Mouse (Mus musculus) forebrain, embryonic 10.5 days (tissue): ENCODE measurements around the gene Rnf126. TPM values are rescaled to one million over a fixed set of nuclear protein-coding genes. Genes with fewer than 3 reads are reported as not detected.

Source experiments
- DNase-seq: peaks from one replicate; pipeline ENCODE4 v3.0.0-alpha.2; 2017; ENCODE audit warnings: low spot score; ENCODE audit errors: extremely low spot score
- H3K27ac ChIP-seq: fragments of 300-500 bp; sonication (generic); 2 replicates; pipeline ENCODE4 v1.5.1; 2016; ENCODE audit warnings: mild to moderate bottlenecking
- H3K27me3 ChIP-seq: fragments of 300-500 bp; sonication (generic); 2 replicates; pipeline ENCODE4 v1.6.1; 2016; ENCODE audit warnings: mild to moderate bottlenecking; ENCODE audit not compliant: poor library complexity, severe bottlenecking
- H3K36me3 ChIP-seq: fragments of 300-500 bp; sonication (generic); replicated peaks from 2 replicates; pipeline ENCODE4 v1.6.1; 2016; ENCODE audit warnings: mild to moderate bottlenecking, moderate library complexity
- H3K4me1 ChIP-seq: fragments of 300-500 bp; sonication (generic); 2 replicates; pipeline ENCODE4 v1.6.1; 2016
- H3K4me3 ChIP-seq: fragments of 300-500 bp; sonication (generic); 2 replicates; pipeline ENCODE4 v1.5.1; 2016; ENCODE audit warnings: mild to moderate bottlenecking, moderate library complexity
- H3K9me3 ChIP-seq: fragments of 300-500 bp; sonication (generic); 2 replicates; pipeline ENCODE4 v1.6.1; 2016; ENCODE audit warnings: mild to moderate bottlenecking, moderate library complexity
- WGBS: fragments of 180-500 bp; shearing (Covaris S2); methylation state at CpG from one replicate; pipeline ENCODE4 v1.1.7; 2016; 5-methylcytosine and 5-hydroxymethylcytosine counted together
- polyA plus RNA-seq: library from polyadenylated mRNA; unstranded; fragments of >200 nt; fragmentation: Nextera tagmentation; extraction: Ambion mirVana; gene quantifications from 2 replicates; pipeline ENCODE4 v1.2.1, GENCODE M21; 2016

Rnf126 gene
- polyA plus RNA-seq, 1 experiment from 2014 or later = 92.4 TPM

DNA sequence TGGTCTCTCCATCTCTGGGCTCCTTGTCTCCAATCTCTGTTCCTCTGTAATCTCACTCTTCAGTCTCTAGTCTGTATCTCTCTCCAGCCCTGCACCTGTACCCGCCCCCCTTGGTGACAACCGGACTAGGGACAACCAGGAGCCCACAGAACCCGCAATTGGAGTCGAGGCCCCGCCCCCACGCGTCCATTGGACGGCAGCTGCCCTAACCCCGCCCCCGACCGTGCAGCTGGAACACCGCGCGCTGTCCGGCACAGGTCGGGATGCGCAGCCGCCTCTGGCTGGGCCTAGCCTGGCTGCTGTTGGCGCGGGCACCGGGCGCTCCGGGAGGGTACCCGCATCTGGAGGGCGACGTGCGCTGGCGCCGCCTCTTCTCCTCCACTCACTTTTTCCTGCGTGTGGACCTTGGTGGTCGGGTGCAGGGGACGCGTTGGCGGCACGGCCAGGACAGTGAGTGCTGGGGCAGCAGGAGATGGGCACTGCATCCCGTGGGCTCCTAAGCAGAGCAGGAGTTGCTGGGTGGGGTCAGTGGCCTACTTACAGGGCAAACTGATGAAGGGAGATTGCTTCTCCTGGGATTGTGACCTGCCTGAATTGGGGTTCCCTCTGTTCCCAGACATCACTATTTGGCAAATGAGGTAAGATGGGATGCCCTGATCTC is 11.8 kb downstream of the Rnf126 start, which contains the start of gene Fgf22:
Gene Fgf22, plus strand, starts transcription at position 221 of the 661 bp plus-strand sequence.
- Histone ChIP-seq H3K4me3 (peak within 1 kb of the TSS; percentile 54), H3K27me3 (peaks cover 16% of the 10 kb centered on the region), H3K27ac (peak within 1 kb of the TSS; percentile 51; the same call in 1 of the 2 replicates), H3K36me3 (peaks cover 49% of the 10 kb centered on the region), H3K9me3 (no peaks in the 10 kb centered on the region), H3K4me1 (peaks cover 13% of the 10 kb centered on the region)
- 2% methylated on average over 36 of the region's 36 CpGs for WGBS
- peak; percentile 79 for DNase-seq

DNA sequence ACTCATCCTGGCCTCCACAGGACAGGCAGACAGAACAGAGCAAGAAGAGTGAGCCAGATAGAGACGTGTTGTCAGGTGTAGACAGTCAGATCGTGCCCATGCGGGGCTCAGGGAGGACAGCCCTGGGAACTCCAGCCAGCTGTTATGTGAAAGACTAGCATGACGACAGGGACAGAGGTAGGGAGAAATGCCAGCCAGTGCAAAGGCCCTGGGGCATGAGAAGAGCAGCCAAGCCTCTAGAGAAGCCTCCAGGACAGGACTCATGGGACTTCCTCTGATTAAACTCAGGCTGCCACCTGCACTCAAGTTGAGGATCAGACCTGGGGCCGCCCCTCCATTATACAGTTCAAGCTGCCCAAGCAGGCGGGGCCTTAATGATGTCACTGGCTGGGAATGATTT is 18.3 kb downstream of the Rnf126 start:
- no peak for DNase-seq
- Histone ChIP-seq H3K4me1 (peaks cover 20% of the 10 kb centered on the region), H3K27ac (no peak overlapping the region), H3K36me3 (peaks cover 11% of the 10 kb centered on the region), H3K4me3 (no peak overlapping the region), H3K27me3 (no peaks in the 10 kb centered on the region), H3K9me3 (no peaks in the 10 kb centered on the region)
- WGBS = 84% methylated on average over 6 of the region's 6 CpGs

DNA sequence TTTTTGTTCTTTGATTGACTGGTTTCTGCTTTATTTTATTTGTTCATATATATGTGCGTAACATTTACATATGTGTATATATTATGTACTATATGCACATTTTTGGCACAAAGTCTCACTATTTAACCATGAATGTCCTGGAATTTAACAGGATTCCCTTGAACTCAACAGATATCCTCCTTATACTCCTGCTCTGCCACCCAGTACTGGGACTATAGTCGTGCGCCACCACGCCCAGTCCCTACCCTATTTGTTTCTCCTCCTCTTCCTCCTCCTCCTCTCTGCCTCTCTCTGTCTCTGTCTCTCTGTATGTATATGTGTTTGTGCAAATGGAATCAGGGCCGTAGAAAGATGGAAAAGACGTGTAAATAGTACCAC is 20.0 kb downstream of the Rnf126 start:
- peaks cover 20% of the 10 kb centered on the region for H3K4me1 ChIP-seq
- peak overlapping the region; percentile 70 for H3K4me3 ChIP-seq
- 24% methylated on average over 6 of the region's 6 CpGs for WGBS
- H3K9me3 ChIP-seq = no peaks in the 10 kb centered on the region
- no peak for DNase-seq
- H3K27me3 ChIP-seq = no peaks in the 10 kb centered on the region
- H3K27ac ChIP-seq = peak overlapping the region; percentile 74
- peaks cover 27% of the 10 kb centered on the region for H3K36me3 ChIP-seq

DNA sequence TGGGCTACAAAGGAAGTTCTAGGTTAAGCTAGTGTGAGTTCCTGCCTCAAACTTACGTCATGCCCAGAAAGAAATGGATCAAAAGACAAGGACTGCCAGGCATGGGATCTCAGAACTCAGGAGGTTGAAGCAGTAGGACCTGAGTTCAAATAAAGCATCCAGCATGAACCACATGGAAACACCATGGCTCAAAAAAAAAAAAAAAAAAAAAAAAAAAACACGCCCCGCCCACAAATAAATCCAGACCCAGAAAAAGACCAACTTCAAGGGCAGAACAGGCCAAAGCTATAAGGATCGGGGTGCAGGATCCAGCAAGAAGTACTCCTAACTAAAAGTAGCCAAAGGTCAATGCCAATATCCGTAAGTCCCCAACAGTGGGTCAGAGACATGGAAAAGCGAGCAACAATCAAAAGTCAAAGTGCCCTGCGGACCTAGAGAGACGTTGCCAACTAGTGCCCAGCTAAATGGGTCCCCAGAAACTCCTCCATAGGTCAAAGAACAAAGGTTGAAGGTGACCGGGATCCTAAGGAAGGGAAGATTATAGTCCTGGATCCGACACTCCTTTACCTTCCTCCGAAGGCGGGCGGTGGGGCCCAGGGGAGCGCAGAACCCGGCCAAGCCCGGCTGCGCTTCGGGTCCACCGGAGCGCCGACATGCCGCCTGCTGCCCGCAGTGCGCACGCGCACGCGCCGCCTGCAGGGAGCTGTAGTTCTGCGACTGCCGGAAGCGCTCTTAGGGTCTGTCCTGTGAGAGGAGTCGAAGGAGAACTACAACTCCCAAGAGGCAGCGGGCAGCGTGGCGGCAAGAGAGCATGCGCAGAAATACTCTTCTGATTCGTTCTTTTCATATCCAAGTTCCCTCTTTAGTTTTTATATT is 20.6 kb downstream of the Rnf126 start, which contains the start of gene Polrmt:
Gene Polrmt, minus strand, starts transcription at position 684 of the 876 bp plus-strand sequence.
- no peaks in the 10 kb centered on the region for H3K9me3 ChIP-seq
- WGBS = 4% methylated on average over 38 of the region's 38 CpGs
- H3K27ac ChIP-seq = peak within 1 kb of the TSS; percentile 80
- H3K27me3 ChIP-seq = no peaks in the 10 kb centered on the region
- H3K4me1 ChIP-seq = peaks cover 20% of the 10 kb centered on the region
- peak; percentile 95 for DNase-seq
- peak within 1 kb of the TSS; percentile 70 for H3K4me3 ChIP-seq
- peaks cover 33% of the 10 kb centered on the region for H3K36me3 ChIP-seq

DNA sequence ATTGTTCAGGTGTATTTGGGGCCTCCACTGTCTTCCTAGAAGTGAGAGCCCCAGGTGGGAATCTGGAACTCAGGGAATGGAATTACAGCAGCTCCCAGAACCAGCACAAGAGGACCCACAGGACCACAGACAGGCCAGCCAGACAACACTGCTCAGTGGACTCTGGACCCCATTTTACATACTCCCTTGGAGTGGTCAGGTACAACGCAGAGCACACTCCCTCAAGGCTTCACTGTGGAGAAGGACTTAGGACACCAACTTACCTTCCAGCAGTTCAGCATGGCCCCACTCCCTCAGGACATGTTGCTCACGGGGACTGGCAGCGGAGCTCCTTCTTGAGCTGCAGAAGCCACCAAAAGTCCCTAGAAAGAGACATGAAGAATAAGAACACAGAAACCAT is 21.3 kb downstream of the Rnf126 start:
- DNase-seq = no peak
- no peak overlapping the region for H3K27ac ChIP-seq
- H3K9me3 ChIP-seq = peaks cover 6% of the 10 kb centered on the region; the same call in 1 of the 2 replicates
- peak overlapping the region; percentile 70 for H3K4me3 ChIP-seq
- H3K36me3 ChIP-seq = peaks cover 41% of the 10 kb centered on the region
- 93% methylated on average over 3 of the region's 3 CpGs for WGBS
- peaks cover 20% of the 10 kb centered on the region for H3K4me1 ChIP-seq
- no peaks in the 10 kb centered on the region for H3K27me3 ChIP-seq

DNA sequence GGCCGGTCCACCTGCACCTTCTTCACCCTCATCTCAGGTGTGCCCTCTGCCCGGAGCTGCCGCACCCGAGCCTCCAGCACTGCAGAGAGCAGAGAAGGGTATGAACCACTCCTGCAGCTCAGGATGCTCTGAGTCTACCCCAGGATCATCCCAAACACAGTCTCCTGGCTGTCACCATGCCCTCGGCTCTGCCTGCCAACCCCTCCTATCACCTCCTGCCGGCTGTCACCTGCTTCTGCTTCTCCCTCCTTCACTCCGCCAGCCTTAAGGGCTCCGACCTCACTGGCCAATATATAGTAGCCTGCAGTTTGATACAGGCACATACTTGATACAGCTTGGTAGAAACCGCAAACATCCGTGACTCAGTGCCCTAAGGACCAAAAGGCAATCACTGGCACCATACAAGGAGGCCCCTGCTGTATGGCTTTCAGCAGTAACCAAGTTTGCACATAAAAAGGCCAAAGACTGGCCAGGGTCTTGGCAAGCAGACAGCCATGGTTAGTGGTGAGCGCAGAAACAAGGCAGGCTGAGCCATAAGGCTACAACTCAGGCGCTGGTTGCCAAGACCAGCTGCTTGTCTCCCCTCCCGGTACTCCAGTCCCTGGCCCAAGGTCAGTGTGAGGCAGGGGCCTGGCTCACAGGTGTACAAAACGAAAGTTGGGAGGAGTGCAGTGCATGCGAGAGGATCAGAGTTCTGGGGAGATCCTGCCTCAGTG is 22.9 kb downstream of the Rnf126 start:
- H3K36me3 ChIP-seq = peaks cover 57% of the 10 kb centered on the region
- no peak overlapping the region for H3K27ac ChIP-seq
- H3K4me1 ChIP-seq = peaks cover 20% of the 10 kb centered on the region
- WGBS = 94% methylated on average over 15 of the region's 15 CpGs
- no peaks in the 10 kb centered on the region for H3K27me3 ChIP-seq
- peaks cover 22% of the 10 kb centered on the region for H3K9me3 ChIP-seq
- no peak for DNase-seq
- no peak overlapping the region for H3K4me3 ChIP-seq

DNA sequence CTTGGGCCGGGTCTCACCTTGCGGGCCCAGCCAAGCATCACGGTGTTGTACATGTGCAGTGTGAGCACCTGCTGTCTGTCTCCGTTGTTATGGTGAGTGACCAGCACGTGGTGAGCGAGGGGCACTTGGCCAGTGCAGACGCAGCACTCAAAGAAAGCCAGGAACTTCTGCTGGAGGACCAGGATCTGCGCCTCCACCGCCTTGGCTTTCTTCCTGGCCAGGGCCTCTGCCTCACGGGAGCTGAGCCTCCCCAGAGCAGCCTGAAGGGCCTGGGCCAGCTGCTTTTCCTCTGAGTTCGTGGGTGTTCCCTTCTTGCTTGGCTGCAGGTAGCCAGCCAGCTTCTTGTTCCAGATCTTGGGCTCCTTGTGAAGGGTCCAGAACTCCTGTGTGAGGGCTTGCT is 23.6 kb downstream of the Rnf126 start:
- H3K4me1 ChIP-seq = peaks cover 20% of the 10 kb centered on the region
- DNase-seq = no peak
- H3K4me3 ChIP-seq = no peak overlapping the region
- no peak overlapping the region for H3K27ac ChIP-seq
- WGBS = 91% methylated on average over 11 of the region's 11 CpGs
- H3K36me3 ChIP-seq = peaks cover 63% of the 10 kb centered on the region
- no peaks in the 10 kb centered on the region for H3K27me3 ChIP-seq
- H3K9me3 ChIP-seq = peaks cover 29% of the 10 kb centered on the region

DNA sequence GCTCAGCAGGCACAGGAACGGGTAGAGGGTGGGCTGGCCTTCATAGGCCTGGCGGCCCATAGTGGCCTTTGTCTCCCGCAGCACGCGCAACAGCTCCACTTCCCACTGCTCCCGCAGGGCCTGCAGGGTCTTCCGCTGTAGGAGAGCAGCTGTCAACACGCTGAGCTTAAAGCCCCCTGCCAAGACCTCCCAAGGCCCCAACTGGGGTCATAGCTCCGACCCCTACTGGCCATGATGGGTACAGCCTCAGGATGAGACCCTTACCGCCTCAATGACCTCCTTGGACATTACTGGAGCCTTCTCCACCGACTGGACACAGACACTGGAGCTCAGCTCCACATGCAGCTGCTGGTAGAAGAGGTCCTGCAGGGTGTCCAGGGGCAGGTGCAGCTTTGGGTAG is 25.9 kb downstream of the Rnf126 start:
- no peak for DNase-seq
- peaks cover 37% of the 10 kb centered on the region for H3K9me3 ChIP-seq
- H3K4me3 ChIP-seq = no peak overlapping the region
- peaks cover 8% of the 10 kb centered on the region for H3K4me1 ChIP-seq
- H3K36me3 ChIP-seq = peaks cover 86% of the 10 kb centered on the region
- H3K27ac ChIP-seq = no peak overlapping the region
- 64% methylated on average over 11 of the region's 11 CpGs for WGBS
- peaks cover 14% of the 10 kb centered on the region for H3K27me3 ChIP-seq

DNA sequence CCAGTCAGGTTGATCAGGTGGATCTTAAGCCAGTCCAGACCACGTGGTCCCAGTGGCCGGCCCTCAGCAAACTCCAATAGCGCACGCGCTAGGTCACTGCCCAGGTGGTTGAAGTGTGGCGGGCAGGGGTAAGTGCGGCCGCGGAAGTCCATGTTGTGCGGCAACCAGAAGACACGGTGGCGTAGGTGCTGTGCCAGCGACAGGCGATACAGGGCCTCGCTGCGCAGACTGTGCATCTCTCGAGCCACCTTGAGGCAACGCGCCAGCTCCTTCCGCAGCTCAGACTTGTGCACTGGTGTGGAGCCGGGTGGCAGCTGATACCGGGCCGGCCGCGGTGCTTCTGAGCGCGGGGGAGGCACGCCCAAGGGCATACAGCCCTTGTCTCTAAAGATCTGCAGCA is 27.5 kb downstream of the Rnf126 start:
- Histone ChIP-seq H3K9me3 (peaks cover 45% of the 10 kb centered on the region), H3K4me1 (peaks cover 11% of the 10 kb centered on the region), H3K27ac (no peak overlapping the region), H3K4me3 (no peak overlapping the region), H3K27me3 (peaks cover 31% of the 10 kb centered on the region), H3K36me3 (peaks cover 99% of the 10 kb centered on the region)
- DNase-seq = no peak
- 95% methylated on average over 28 of the region's 28 CpGs for WGBS

DNA sequence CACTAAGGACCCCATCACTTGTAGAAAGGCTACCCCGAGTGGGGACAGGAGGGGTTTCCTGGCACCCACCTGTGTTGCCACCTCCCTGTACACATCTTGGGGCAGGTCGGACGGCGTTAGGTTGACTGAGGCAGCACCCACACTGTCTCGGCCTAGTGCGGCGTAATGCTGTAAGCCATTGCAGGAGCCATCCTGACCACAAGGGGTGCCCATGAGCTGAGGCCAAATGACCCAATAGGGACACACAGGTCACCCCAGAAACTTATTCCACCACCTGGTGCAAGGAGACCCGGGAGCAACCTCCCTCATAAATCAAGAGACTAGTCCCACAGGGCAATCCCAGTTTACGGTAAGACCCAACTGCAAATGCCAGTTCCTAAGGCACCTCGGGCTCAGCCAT is 28.5 kb downstream of the Rnf126 start:
- Histone ChIP-seq H3K4me1 (peaks cover 11% of the 10 kb centered on the region), H3K4me3 (no peak overlapping the region), H3K27ac (no peak overlapping the region), H3K9me3 (peaks cover 45% of the 10 kb centered on the region), H3K36me3 (peaks cover 97% of the 10 kb centered on the region), H3K27me3 (peaks cover 35% of the 10 kb centered on the region)
- 83% methylated on average over 10 of the region's 10 CpGs for WGBS
- DNase-seq = no peak

DNA sequence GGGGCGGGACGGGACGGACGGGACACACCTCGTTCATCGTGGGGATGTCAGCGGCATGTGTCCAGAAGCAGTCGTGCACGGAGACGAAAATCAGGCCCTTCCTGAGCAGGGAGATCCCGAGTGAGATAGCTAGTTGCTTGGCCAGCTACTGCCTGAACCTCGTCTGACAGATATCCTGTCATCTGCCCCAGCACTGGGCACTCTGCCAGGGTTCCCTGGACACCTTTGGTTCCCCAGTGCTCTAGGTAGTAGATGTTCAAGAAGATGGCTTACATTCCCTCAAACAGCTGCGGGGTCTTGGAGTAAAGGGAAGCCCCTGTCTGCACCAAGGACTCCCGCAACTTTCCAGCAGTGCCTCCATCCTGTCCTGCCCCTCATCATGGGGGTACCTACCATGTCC is 30.0 kb downstream of the Rnf126 start:
- no peak overlapping the region for H3K4me3 ChIP-seq
- peaks cover 11% of the 10 kb centered on the region for H3K4me1 ChIP-seq
- WGBS = 90% methylated on average over 14 of the region's 14 CpGs
- no peak overlapping the region for H3K27ac ChIP-seq
- DNase-seq = no peak
- peaks cover 95% of the 10 kb centered on the region for H3K36me3 ChIP-seq
- peaks cover 45% of the 10 kb centered on the region for H3K9me3 ChIP-seq
- peaks cover 35% of the 10 kb centered on the region for H3K27me3 ChIP-seq

DNA sequence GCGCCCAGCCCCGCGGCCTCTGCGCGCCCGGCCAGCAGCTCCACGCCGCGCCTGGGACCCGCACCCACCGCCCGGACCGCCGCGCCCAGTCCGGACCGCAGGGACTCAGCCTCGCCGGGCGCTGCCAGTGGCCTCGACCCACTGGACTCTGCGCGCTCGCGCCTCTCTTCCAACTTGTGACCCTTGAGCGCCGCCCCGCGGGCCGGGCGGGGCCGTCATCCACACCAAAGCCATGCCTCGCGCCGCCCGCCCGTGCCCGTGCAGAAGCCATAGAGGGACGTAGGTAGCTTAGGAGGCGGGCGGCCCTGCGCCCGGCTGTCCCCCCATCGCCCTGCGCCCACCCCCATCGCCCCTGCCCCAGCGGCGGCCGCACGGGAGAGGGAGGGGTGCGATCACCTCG is 31.4 kb downstream of the Rnf126 start:
- 0 out of 2 replicates have a peak overlapping the region, but pooled peaks have one; percentile 3 for H3K27ac ChIP-seq
- H3K36me3 ChIP-seq = peaks cover 84% of the 10 kb centered on the region
- peaks cover 35% of the 10 kb centered on the region for H3K27me3 ChIP-seq
- no peak for DNase-seq
- peaks cover 11% of the 10 kb centered on the region for H3K4me1 ChIP-seq
- peak overlapping the region; percentile 29 for H3K4me3 ChIP-seq
- H3K9me3 ChIP-seq = peaks cover 38% of the 10 kb centered on the region
- WGBS = 32% methylated on average over 48 of the region's 52 CpGs
